Mouse (Mus musculus): ENCODE data around the gene Trim41. TPM values are rescaled to one million over a fixed set of nuclear protein-coding genes. Genes with fewer than 3 reads are reported as not detected.

Gene Trim41
- polyA plus RNA-seq, 1 experiment from 2014 or later: 4.0 TPM

DNA sequence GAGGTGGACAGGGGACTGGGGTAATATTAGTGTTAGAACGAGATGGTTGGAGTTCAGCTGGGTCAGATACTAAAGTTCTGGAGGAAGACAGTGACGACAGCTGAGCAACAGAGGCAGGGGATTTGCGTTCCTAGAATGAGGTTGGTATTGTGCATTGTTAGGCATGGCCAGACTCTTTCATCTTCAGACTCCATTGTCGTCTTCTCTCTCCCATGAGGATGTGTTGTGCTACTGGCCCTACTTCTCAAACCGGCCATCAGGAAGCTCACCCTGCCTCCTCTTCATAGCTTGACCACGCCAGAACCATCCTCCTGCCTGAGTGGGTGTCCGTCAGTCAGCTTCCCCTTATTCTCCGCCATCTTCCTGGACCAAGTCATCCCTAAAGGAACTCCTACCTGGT lies 58.1 kb downstream of the Trim41 start:
- DNase-seq (ENCODE audit: low spot score): no peak
- no peaks in the 10 kb centered on the region for H3K9me3 ChIP-seq (ENCODE audit: control insufficient read depth, low read length)
- TF ChIP-seq EP300 (optimal IDR thresholded peaks at IDR 0.05) (no peak), CTCF (IDR thresholded peaks at IDR 0.05; ENCODE audit: low read depth) (no peak)
- H3K27me3 ChIP-seq (ENCODE audit: control insufficient read depth, insufficient read depth, low read length): no peaks in the 10 kb centered on the region
- WGBS: 81% methylated on average over 8 of the region's 8 CpGs
- no peak overlapping the region for H3K4me3 ChIP-seq (ENCODE audit: low read depth, low read length)
- no peaks in the 10 kb centered on the region for H3K36me3 ChIP-seq (ENCODE audit: control insufficient read depth, insufficient read depth, low read length)
- H3K9ac ChIP-seq (ENCODE audit: low read length): no peak overlapping the region
- ATAC-seq (ENCODE audit: low FRiP score, low TSS enrichment): no peak
- H3K4me1 ChIP-seq (replicated peaks; ENCODE audit: control insufficient read depth, insufficient read depth): no peaks in the 10 kb centered on the region
- H3K4me2 ChIP-seq (replicated peaks; ENCODE audit: low read depth): no peak overlapping the region
- no peak overlapping the region for H3K27ac ChIP-seq (replicated peaks)

Other genes with a start within 250 kb of the Trim41 start
- gene Rack1, start 17.0 kb downstream of the Trim41 start, polyA plus RNA-seq (2015; fragmentation: Nextera tagmentation; extraction: Ambion mirVana): 524 and 529 TPM in 2 replicates
- gene Trim7, start 8.8 kb upstream of the Trim41 start, polyA plus RNA-seq (2015; fragmentation: Nextera tagmentation; extraction: Ambion mirVana): 3.0 and 3.4 TPM in 2 replicates
- 5.0 and 7.3 TPM in 2 replicates for gene Gm12184, start 9.3 kb upstream of the Trim41 start, polyA plus RNA-seq (2015; fragmentation: Nextera tagmentation; extraction: Ambion mirVana)
- 12.8 and 14.4 TPM in 2 replicates for gene Irgm1, start 54.3 kb upstream of the Trim41 start, polyA plus RNA-seq (2015; fragmentation: Nextera tagmentation; extraction: Ambion mirVana)
- gene Gm5431, start 84.9 kb upstream of the Trim41 start, polyA plus RNA-seq (2015; fragmentation: Nextera tagmentation; extraction: Ambion mirVana): 0.22 and 0.33 TPM in 2 replicates
- gene Psme2b, start 128.8 kb upstream of the Trim41 start, polyA plus RNA-seq (2015; fragmentation: Nextera tagmentation; extraction: Ambion mirVana): 4.3 and 4.7 TPM in 2 replicates
- gene Olfr56, start 161.5 kb upstream of the Trim41 start, polyA plus RNA-seq (2015; fragmentation: Nextera tagmentation; extraction: Ambion mirVana): 0.15 and 0.16 TPM in 2 replicates
- 0.34 and 0.48 TPM in 2 replicates for gene 9930111J21Rik1, start 162.0 kb upstream of the Trim41 start, polyA plus RNA-seq (2015; fragmentation: Nextera tagmentation; extraction: Ambion mirVana)
- 0.01 TPM in 1 of 2 replicates, not detected in the other for gene Gm12185, start 174.9 kb upstream of the Trim41 start, polyA plus RNA-seq (2015; fragmentation: Nextera tagmentation; extraction: Ambion mirVana)
- gene Tgtp1, start 176.8 kb upstream of the Trim41 start, polyA plus RNA-seq (2015; fragmentation: Nextera tagmentation; extraction: Ambion mirVana): 3.0 and 3.6 TPM in 2 replicates
- 0.40 and 0.46 TPM in 2 replicates for gene 9930111J21Rik2, start 233.9 kb upstream of the Trim41 start, polyA plus RNA-seq (2015; fragmentation: Nextera tagmentation; extraction: Ambion mirVana)
- 0.69 and 1.2 TPM in 2 replicates for gene Tgtp2, start 246.9 kb upstream of the Trim41 start, polyA plus RNA-seq (2015; fragmentation: Nextera tagmentation; extraction: Ambion mirVana)

All from stomach, postnatal 0 days (tissue).